Mouse (Mus musculus): ENCODE measurements around the gene Map4k3.

- no peak for TF ChIP-seq CTCF (IDR thresholded peaks at IDR 0.05; ENCODE audit: low read depth, low read length)
- no peak for TF ChIP-seq POLR2A (IDR thresholded peaks at IDR 0.05; ENCODE audit: extremely low read depth, insufficient read depth, low read length)
These were observed 125.1 kb downstream of the Map4k3 start for GRCm38 (mm10) chr17:80603079-80603625.

Data from liver, adult 2 months (tissue).